Mouse (Mus musculus) telencephalon, adult 2 months (tissue): ENCODE results near the gene D5Ertd579e.
"Not testable (repeated sequence)": the region's sequence is repeated elsewhere in the genome, so short reads cannot be mapped to it uniquely, and the experiment has no call there.

Experiments used
- DNase-seq: peaks from one replicate; pipeline ENCODE4 v3.0.0-alpha.2; 2011; ENCODE audit warnings: low read depth, low spot score

Gene D5Ertd579e

DNA sequence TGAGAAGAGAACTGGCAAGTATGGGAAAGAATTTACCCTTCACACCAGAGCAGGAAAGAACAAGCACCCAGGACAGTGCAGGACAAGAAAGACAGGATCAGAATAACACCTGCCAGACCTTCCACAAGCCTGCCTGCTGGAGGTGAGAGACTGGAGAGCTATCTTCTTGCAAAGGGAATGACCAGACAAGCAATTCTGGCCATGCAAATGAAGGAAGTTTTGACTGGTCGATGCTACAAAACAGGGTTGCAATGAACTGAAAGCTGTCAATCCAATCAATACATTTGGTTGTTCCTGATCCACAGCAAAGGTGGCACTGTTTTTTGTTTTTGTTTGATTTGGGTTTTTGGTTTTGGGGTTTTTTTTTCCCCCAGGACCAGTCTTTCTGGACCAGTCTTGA is 12.2 kb downstream of the D5Ertd579e start:
- DNase-seq: no peak

DNA sequence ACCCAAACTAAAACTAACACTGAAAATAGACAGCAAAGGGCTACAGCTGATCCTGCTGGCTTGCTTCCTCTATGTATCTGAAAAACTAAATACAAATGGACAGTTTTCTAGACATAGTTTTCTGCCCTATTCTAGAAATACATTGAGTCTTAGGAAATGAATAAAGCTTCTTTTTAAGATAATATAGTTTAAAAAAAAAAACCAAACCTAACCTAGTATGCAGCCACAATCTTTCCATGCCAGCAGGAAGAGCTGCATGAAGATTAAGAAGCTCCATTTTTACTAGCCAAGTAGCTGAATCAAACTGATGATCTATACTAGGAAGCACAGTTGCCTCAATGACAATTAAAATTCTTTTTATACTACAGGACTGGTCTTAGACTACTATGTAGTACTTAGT is 14.6 kb downstream of the D5Ertd579e start:
- DNase-seq: no peak

- DNase-seq: no peak
Observed at GRCm38 (mm10) chr5:36679918-36680598, 15.8 kb downstream of the D5Ertd579e start.

DNA sequence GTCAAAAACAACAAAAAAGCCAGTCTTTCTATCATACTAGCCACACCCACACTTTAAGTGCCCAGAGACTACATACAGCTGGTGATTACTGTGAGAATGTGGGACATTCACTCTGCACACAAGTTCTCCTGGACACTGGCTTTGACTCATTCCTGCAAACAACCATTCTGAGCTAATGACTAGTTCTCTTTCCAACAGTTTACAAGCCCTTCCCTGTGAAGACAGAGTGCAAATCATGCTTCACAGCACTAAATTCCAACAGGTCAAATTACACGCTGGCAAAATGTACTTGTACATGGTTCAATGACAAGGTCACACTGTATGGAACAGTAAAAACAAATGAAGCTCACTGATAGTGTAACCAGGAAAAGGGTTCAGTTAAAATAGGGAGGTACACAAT is 17.0 kb downstream of the D5Ertd579e start:
- no peak for DNase-seq

- no peak for DNase-seq
Observed at GRCm38 (mm10) chr5:36677907-36678306, 17.9 kb downstream of the D5Ertd579e start.

- DNase-seq: no peak
Observed at GRCm38 (mm10) chr5:36675466-36675865, 20.4 kb downstream of the D5Ertd579e start.

GRCm38 (mm10) chr5:36674658-36675433 is 21.0 kb downstream of the D5Ertd579e start:
- DNase-seq: no peak

DNA sequence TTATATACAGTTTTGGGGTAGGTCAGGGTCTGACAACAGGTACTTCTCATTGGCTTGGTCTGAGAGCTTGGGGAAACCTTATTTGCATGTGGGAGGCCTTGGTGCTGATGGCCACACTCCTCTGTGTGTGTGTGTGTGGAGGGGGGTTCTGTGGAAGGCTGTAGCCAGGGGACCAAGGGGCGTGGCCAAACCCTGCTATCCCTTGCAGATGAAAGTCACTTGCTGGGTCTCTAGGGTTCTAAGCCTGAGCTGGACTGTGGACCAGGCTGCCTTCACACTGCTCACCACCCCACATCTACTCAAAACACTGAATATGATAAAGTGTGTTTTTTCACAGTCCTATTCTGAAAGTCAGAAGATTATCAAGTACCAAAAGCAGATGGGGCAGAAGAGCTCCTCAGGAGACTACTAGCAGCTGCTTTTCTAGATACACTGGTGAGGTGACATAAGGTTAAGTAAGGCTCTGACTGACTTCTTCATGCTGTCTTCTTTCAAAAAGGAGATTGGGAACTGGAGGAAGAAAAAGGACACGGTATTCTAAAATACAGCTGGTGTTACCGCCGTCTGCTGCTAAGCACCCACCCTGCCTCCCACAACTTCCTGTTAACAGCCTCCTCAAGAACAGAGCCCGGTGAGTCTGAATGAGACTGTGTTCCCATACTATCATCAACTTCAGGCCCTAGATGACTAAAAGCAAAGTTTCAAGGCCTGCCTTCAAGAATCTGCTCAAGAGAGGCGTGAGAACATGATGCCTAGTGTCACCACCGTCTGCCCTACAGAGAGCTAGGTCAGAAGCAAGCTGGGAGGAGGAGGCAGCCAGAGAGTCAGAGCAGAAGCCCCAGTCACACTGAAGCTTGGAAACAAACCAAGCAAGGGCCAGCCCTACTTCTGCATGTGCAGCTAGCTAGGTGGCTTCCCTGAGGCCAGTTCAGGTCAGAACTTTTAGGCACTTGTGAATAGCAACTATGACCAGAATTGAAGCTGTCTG is 26.5 kb downstream of the D5Ertd579e start:
- DNase-seq: peak; percentile 92

- DNase-seq: no peak
Observed at GRCm38 (mm10) chr5:36668572-36668971, 27.3 kb downstream of the D5Ertd579e start.

GRCm38 (mm10) chr5:36667986-36668385 is 27.8 kb downstream of the D5Ertd579e start:
- not testable (repeated sequence) for DNase-seq

- no peak for DNase-seq
Observed at GRCm38 (mm10) chr5:36667165-36667564, 28.7 kb downstream of the D5Ertd579e start.

- DNase-seq: not testable (repeated sequence)
Observed at GRCm38 (mm10) chr5:36666699-36667098, 29.1 kb downstream of the D5Ertd579e start.

DNA sequence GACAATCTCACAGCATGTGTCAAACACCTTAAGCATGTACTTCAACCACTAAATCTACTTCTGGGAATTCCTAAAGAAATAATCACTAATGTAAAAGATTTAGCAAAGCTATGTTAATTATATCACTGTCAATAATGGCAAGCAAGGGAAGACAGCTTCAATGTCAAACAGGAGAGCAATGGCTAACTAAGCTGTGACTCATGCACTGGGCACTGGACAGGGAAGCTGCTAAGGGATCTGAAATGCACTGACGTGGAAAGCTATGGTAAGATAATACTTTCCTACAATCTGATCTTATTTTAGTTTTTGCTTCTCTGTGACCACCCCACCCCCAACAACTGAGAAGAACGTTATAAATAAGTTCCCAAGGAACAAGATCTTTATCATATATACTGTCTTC is 32.5 kb downstream of the D5Ertd579e start:
- no peak for DNase-seq

DNA sequence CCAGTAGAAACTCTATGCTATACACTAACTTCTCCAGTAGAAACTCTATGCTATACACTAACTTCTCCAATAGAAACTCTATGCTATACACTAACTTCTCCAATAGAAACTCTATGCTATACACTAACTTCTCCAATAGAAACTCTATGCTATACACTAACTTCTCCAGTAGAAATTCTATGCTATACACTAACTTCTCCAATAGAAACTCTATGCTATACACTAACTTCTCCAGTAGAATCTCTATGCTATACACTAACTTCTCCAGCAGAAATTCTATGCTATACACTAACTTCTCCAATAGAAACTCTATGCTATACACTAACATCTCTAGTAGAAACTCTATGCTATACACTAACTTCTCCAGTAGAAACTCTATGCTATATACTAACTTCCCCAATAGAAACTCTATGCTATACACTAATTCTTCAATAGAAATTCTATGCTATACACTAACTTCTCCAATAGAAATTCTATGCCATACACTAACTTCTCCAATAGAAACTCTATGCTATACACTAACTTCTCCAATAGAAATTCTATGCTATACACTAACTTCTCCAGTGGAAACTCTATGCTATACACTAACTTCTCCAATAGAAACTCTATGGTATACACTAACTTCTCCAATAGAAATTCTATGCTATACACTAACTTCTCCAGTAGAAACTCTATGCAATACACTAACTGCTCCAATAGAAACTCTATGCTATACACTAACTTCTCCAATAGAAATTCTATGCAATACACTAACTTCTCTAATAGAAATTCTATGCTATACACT is 34.7 kb downstream of the D5Ertd579e start:
- not testable (repeated sequence) for DNase-seq

- no peak for DNase-seq
Observed at GRCm38 (mm10) chr5:36625612-36626011, 70.2 kb downstream of the D5Ertd579e start.

GRCm38 (mm10) chr5:36623670-36624069 is 72.2 kb downstream of the D5Ertd579e start:
- DNase-seq: no peak

GRCm38 (mm10) chr5:36621058-36621449 is 74.8 kb downstream of the D5Ertd579e start:
- DNase-seq: no peak

- DNase-seq: no peak
Observed at GRCm38 (mm10) chr5:36620409-36621057, 75.3 kb downstream of the D5Ertd579e start.

GRCm38 (mm10) chr5:36618890-36619289 is 76.9 kb downstream of the D5Ertd579e start:
- DNase-seq: no peak

DNA sequence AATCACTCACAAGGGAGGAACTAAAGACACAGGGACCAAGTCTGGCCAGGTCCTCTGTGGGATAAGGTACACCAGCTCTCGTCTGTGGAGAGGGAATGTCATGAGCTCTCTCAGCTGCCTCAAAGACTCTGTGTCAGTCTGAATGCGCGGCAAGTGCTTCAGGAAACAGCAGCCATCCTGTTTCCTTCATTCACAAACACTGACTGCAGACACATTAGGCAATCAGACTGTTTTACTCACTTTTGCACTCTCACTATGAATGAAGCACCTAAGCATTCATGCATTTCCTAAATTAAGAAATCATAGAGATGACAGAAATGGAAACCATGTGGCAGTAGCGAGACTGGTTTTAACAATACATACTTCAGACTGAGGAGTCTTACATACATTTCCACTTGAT is 77.5 kb downstream of the D5Ertd579e start:
- DNase-seq: no peak

GRCm38 (mm10) chr5:36614124-36614523 is 81.7 kb downstream of the D5Ertd579e start:
- no peak for DNase-seq
